Mouse (Mus musculus): ENCODE measurements at regions not wholly inside any gene's neighbourhood (a gene's known extent, or its start where the extent isn't known, plus 50 kb on each side); places are given as distances from the start of the nearest gene placed in this dataset.

DNA sequence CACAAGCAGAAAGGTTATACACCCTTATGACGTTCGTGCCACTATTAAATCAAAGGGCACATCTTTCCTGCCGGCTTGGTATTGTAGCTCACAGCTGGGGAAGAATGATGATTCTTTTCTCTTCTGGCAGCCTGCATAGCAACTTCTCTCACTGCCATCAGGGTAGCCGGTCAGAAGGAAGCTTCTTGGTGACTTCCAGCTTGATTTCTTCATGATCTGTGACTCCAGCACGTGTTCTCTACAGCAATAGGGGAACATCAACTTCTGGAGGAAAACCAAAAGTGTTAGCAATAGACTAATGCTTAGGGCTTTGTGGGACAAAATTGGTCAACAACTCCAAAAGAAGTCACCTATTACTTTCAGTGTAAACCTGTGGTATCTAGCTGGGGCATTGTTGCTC lies 202.9 kb upstream of the Rgs18 start:
- TF ChIP-seq CTCF (IDR thresholded peaks at IDR 0.05) (no peak), EP300 (IDR thresholded peaks at IDR 0.05) (no peak)

Measured in lung, postnatal 0 days (tissue).